Mouse (Mus musculus) left cerebral cortex, postnatal 10 days (tissue): ENCODE measurements around the gene Prkcb. TPM values are rescaled to one million over a fixed set of nuclear protein-coding genes. Genes with fewer than 3 reads are reported as not detected.

Experiments used
- DNase-seq, 2 experiments: peaks; one replicate each; pipeline ENCODE4 v3.0.0; 2021 to 2022; ENCODE audit warnings: low spot score in 2 of 2, mixed read lengths in 1 of 2; ENCODE audit errors: extremely low spot score in 1 of 2
- intact Hi-C: fragments of 180-260 bp; cut with DNase I; formaldehyde crosslinking; loops from one replicate; pipeline ENCODE4 v1.15.1; 2025
- total RNA-seq, 2 experiments: library from RNA; stranded (reverse); gene quantifications; 2 replicates each; pipeline ENCODE4 v1.2.3; 2021

Prkcb gene
- total RNA-seq, 2 experiments from 2014 or later: 792 to 820 TPM

- intact Hi-C loops: no loop called here
- DNase-seq: no peak
Measured at GRCm38 (mm10) chr7:122520850-122521638, 232.5 kb downstream of the Prkcb start.

- intact Hi-C loops: no loop called here
- no peak for DNase-seq
Measured at GRCm38 (mm10) chr7:122528201-122528600, 239.7 kb downstream of the Prkcb start.

- no peak for DNase-seq
- intact Hi-C loops: no loop called here
Measured at GRCm38 (mm10) chr7:122528646-122529045, 240.1 kb downstream of the Prkcb start.

DNA sequence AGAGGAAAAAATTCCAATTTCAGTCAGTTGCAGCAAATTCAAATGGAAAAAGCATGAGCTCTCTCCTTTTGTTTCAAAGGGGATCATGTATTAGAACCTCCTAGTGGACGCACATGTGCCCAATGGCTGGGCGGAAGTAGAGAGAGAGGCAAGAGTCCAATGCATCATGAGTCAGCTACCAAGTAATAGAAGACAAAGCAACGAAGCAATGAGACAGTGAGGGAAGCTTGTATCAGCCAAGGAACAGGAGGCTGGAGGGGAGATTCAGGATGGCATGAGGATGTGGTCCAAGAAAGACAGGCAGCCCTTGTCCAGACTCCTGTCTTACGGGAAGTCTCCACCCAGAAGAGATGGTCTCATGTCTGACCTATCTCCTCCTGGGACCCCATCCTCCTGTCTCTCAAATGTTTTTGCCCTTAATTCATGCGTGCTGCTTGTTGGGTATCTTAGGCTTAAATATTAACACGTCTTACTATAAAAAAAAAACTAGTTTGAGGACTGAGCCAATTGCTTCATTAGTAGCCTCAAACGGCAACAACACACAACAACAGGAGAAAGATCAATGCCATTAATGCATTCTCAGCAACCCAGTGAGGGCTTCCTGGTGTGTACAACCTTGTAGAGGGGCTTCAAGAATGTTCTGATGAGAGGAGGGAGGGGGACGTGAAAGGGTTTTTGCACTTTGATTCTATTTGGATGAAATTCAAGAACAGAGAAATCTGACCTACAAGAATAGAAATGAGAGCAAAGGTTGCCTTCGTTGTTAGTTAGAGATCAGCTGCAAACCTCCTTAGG, 245.2 kb downstream of the Prkcb start:
- intact Hi-C loops: no loop called here
- no peak for DNase-seq

GRCm38 (mm10) chr7:122544616-122545015, 256.1 kb downstream of the Prkcb start:
- DNase-seq: no peak
- intact Hi-C loops: no loop called here

GRCm38 (mm10) chr7:122556575-122557140, 268.1 kb downstream of the Prkcb start:
- no peak for DNase-seq
- intact Hi-C loops: no loop called here

DNA sequence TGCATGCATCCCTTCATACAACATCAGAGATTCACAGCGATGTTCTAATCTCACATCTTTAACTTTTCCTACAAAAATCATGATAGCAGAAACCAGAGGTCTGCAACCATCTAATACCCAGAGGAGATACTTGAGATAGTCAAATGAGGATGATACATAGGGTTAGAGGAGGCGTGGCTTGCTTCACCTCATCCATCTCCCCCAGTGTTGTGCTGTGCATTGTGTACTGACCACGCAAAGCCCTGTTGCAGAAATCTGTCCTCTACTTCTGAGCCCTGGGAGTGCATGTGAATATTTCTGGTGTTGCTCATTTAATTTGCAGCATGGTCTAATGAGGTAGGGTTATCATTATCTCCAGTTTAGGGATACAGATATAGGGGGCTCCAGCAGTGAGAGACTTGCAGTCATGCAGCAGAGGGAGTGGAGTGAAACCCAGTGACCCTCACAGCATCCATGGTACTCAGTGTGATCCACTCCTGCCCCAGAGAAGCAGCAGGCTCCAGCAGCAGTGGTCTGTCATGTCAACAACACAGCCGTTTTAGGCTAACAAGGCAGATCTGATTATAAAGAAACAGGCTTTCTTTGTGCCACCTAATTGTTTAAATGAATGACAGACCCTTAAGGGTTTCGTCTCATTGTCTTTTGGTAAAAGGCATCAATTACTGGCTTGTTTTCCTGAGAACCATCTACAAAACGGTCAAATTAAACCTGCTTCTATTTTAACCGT, 269.7 kb downstream of the Prkcb start:
- DNase-seq: no peak
- intact Hi-C loops: no loop called here

DNA sequence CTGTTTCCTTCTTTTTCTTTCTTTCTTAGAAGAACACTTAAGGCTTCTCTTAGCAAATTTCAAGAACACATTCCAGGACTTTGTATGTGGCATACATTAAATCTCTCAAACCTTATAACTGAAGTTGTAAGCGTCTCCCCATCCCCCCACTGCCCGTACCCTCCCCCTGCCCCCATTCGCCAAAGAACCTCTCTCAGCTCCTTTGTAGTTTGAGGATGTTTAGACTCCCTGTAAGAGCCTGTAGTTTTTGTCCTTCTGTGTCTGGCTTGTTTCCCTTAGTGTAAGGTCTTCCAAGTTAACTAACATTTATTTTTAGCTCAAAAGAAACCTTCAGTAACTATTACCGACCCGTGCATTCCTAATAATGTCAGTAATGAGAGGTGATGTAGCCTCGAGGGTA, 270.4 kb downstream of the Prkcb start:
- intact Hi-C loops: no loop called here

GRCm38 (mm10) chr7:122562586-122562985, 274.0 kb downstream of the Prkcb start:
- intact Hi-C loops: no loop called here

More for the DNA sequence above, 270.4 kb downstream of the Prkcb start:
- DNase-seq: peak in 1 of 2 experiments; percentile 47

GRCm38 (mm10) chr7:122565371-122565770, 276.8 kb downstream of the Prkcb start:
- no peak for DNase-seq
- intact Hi-C loops: no loop called here

More at GRCm38 (mm10) chr7:122562586-122562985, 274.0 kb downstream of the Prkcb start:
- peak in 1 of 2 experiments; percentile 47 for DNase-seq

- no peak for DNase-seq
- intact Hi-C loops: no loop called here
Measured at GRCm38 (mm10) chr7:122566011-122566410, 277.5 kb downstream of the Prkcb start.

- no peak for DNase-seq
- intact Hi-C loops: no loop called here
Measured at GRCm38 (mm10) chr7:122568787-122569186, 280.2 kb downstream of the Prkcb start.

GRCm38 (mm10) chr7:122570407-122570806, 281.9 kb downstream of the Prkcb start:
- intact Hi-C loops: no loop called here
- DNase-seq: no peak

DNA sequence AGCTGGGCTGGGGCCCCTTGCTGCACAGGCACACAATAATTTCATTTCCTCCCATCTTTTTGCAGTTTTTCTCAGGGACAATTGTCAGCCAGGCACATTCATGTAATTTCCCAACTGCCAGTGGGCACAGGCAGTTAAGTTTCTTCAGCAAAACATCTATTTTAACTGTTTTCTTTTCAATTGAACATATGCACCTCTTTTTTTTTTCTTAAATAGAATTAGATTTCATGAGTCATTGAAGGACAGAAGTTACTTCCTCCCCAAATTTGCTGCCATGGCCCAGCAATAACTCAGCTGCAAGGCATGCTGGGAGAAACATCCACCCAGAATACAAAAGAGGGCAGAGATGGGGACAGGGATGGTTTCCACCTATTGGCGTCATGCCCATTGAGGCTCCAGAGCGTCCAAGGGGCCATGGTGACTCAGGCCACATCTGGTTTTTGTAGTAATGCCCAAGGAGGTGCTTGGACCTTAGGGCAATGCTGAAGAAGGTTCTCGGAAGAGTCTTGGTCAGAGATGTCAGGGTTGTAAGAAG, 284.6 kb downstream of the Prkcb start:
- intact Hi-C loops: no loop called here
- DNase-seq: no peak

- DNase-seq: no peak
- intact Hi-C loops: no loop called here
Measured at GRCm38 (mm10) chr7:122574418-122574817, 285.9 kb downstream of the Prkcb start.

DNA sequence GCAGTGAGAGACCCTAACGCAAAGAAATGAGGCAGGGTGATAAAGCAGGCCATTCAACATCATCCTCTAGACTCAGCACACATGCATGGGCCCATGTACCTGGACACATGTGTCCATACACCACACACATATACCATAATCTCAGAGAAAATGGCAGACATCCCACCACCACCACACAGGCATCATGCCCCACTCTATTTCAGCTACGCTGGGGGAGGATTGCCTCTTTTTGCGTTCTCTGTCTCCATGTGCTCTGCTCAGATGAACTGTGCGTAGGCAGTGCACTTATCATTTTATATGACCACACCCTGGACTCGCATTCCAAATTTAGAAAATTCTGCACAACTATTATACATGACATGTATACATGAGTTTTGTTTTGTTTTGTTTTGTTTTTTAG, 286.5 kb downstream of the Prkcb start:
- intact Hi-C loops: loop anchor here (5.0 kb wide), 1 partner anchor 97 kb away; the partner anchor contains the start of gene Cacng3
- DNase-seq: no peak

DNA sequence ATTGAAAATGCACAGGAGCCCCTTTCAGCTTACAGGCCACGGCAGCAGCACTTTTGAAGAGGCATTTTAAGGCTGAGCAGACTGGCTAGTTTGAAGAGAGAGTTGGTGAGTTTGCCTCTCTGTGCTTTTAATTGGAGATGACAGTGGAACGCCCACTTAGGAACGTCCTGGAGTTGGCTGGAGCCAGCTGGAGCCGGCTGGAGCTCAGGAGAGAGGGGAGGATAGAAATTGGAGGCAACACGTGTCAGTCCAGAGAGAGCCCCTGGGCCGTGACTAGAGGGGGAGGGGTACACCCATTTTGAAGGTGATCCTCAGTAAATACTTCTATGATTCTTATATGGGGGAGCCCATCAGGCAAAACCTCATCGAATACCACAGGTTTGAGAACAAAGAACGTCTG, 287.0 kb downstream of the Prkcb start:
- intact Hi-C loops: loop anchor here (5.0 kb wide), 1 partner anchor 97 kb away; the partner anchor contains the start of gene Cacng3
- peak in 1 of 2 experiments; percentile 43 for DNase-seq

- intact Hi-C loops: loop anchor here (5.0 kb wide), 1 partner anchor 95 kb away; the partner anchor contains the start of gene Cacng3
Measured at GRCm38 (mm10) chr7:122577571-122577970, 289.0 kb downstream of the Prkcb start.

More at GRCm38 (mm10) chr7:122577571-122577970, 289.0 kb downstream of the Prkcb start:
- DNase-seq: no peak
